Mouse (Mus musculus) MEL (cell line): ENCODE results near the gene Tnfrsf11a.

Experiments used
- CTCF ChIP-seq, 3 experiments: IDR thresholded peaks in 2 of 3; conservative IDR thresholded peaks in 1 of 3; 2 replicates each; pipeline ENCODE4 v1.5.1; 2011 to 2012; ENCODE audit warnings: low read length in 3 of 3, low read depth in 2 of 3, mild to moderate bottlenecking in 2 of 3, improper control_type of control experiment in 1 of 3, inconsistent platforms in 1 of 3, mixed read lengths in 1 of 3, moderate library complexity in 1 of 3; ENCODE audit not compliant: control insufficient read depth in 1 of 3, insufficient read depth in 1 of 3, poor library complexity in 1 of 3, severe bottlenecking in 1 of 3
- GATA1 ChIP-seq: IDR thresholded peaks from 2 replicates; pipeline ENCODE4 v1.6.1; 2011; ENCODE audit warnings: low read depth, low read length, improper control_type of control experiment
- MXI1 ChIP-seq: IDR thresholded peaks from 2 replicates; pipeline ENCODE4 v1.6.1; 2011; ENCODE audit warnings: mild to moderate bottlenecking, low read depth, low read length, improper control_type of control experiment
- MYC ChIP-seq: IDR thresholded peaks from 2 replicates; pipeline ENCODE4 v1.6.1; 2011; ENCODE audit warnings: low read depth, mild to moderate bottlenecking, low read length, improper control_type of control experiment, moderate library complexity
- POLR2AphosphoS2 ChIP-seq: IDR thresholded peaks from 2 replicates; pipeline ENCODE4 v1.6.1; 2011; ENCODE audit warnings: low read length, improper control_type of control experiment
- TAL1 ChIP-seq: IDR thresholded peaks from 2 replicates; pipeline ENCODE4 v1.6.1; 2012; ENCODE audit warnings: mild to moderate bottlenecking, inconsistent platforms, low read length, moderate library complexity, mixed read lengths
- TCF12 ChIP-seq: IDR thresholded peaks from 2 replicates; pipeline ENCODE4 v1.6.1; 2014; ENCODE audit warnings: low read depth, mild to moderate bottlenecking, inconsistent platforms, low read length, improper control_type of control experiment, moderate library complexity
- USF1 ChIP-seq: IDR thresholded peaks from 2 replicates; pipeline ENCODE4 v1.6.1; 2014; ENCODE audit warnings: low read depth, mild to moderate bottlenecking, inconsistent platforms, low read length, improper control_type of control experiment, moderate library complexity
- ZC3H11A ChIP-seq: IDR thresholded peaks from 2 replicates; pipeline ENCODE4 v1.6.1; 2012; ENCODE audit warnings: low read depth, mild to moderate bottlenecking, inconsistent platforms, low read length, improper control_type of control experiment
- ZKSCAN1 ChIP-seq: IDR thresholded peaks from 2 replicates; pipeline ENCODE4 v1.6.1; 2012; ENCODE audit warnings: low read depth, mild to moderate bottlenecking, inconsistent platforms, low read length, improper control_type of control experiment, moderate library complexity
- ZNF384 ChIP-seq: IDR thresholded peaks from 2 replicates; pipeline ENCODE4 v1.6.1; 2012; ENCODE audit warnings: low read depth, mild to moderate bottlenecking, inconsistent platforms, low read length, improper control_type of control experiment

DNA sequence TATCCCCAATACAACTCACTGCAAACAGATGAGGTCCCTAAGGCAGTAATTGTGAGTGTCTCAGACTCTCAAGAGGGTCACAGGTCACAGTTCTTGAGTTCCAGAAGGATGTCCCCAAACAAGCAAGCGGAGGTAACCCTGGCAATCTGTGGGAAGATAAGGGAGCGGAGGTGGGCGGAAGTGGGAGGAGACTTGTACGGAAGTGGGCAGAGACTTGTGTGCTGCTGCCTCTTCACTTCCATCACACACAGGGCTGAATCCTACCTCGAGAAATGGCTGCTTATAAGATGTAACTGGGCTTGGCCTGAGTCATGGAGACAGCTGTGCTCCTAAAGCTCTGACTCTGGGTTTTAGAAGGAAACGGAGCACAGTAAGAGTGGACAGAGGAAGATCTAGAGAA is 22.4 kb downstream of the Tnfrsf11a start:
- no peak for TF ChIP-seq ZKSCAN1
- no peak for TF ChIP-seq ZC3H11A
- no peak for TF ChIP-seq TAL1
- no peak for TF ChIP-seq POLR2AphosphoS2
- no peak for TF ChIP-seq CTCF (IDR thresholded peaks at IDR 0.05 in 2 of 3, conservative IDR thresholded peaks at IDR 0.05 in 1 of 3; ENCODE audit: control insufficient read depth in 1 of 3, insufficient read depth in 1 of 3, low read depth in 2 of 3, low read length in 3 of 3, poor library complexity in 1 of 3, severe bottlenecking in 1 of 3)
- peak; percentile 45; the same call in 1 of the 2 replicates for TF ChIP-seq GATA1
- TF ChIP-seq TCF12 = no peak
- TF ChIP-seq MXI1 = no peak
- TF ChIP-seq USF1 = no peak
- no peak for TF ChIP-seq ZNF384
- no peak for TF ChIP-seq MYC
